Mouse (Mus musculus) midbrain, embryonic 10.5 days (tissue): ENCODE measurements around the gene Scaf4. TPM values are rescaled to one million over a fixed set of nuclear protein-coding genes. Genes with fewer than 3 reads are reported as not detected.

Experiments
- DNase-seq: peaks from one replicate; pipeline ENCODE4 v3.0.0-alpha.2; 2017; ENCODE audit warnings: low spot score
- H3K27ac ChIP-seq: fragments of 300-500 bp; sonication (generic); replicated peaks from 2 replicates; pipeline ENCODE4 v1.5.1; 2016; ENCODE audit warnings: mild to moderate bottlenecking
- H3K27me3 ChIP-seq: fragments of 300-500 bp; sonication (generic); 2 replicates; pipeline ENCODE4 v1.6.1; 2016; ENCODE audit warnings: low read depth, mild to moderate bottlenecking; ENCODE audit not compliant: poor library complexity, severe bottlenecking
- H3K36me3 ChIP-seq: fragments of 300-500 bp; sonication (generic); 2 replicates; pipeline ENCODE4 v1.6.1; 2016; ENCODE audit warnings: mild to moderate bottlenecking, moderate library complexity
- H3K4me1 ChIP-seq: fragments of 300-500 bp; sonication (generic); 2 replicates; pipeline ENCODE4 v1.6.1; 2016
- H3K4me3 ChIP-seq: fragments of 300-500 bp; sonication (generic); 2 replicates; pipeline ENCODE4 v1.5.1; 2016; ENCODE audit warnings: mild to moderate bottlenecking, moderate library complexity
- H3K9me3 ChIP-seq: fragments of 300-500 bp; sonication (generic); replicated peaks from 2 replicates; pipeline ENCODE4 v1.6.1; 2016; ENCODE audit warnings: mild to moderate bottlenecking
- WGBS: fragments of 180-500 bp; shearing (Covaris S2); methylation state at CpG from one replicate; pipeline ENCODE4 v1.1.7; 2016; 5-methylcytosine and 5-hydroxymethylcytosine counted together
- polyA plus RNA-seq: library from polyadenylated mRNA; unstranded; fragments of >200 nt; fragmentation: Nextera tagmentation; extraction: Ambion mirVana; gene quantifications from 2 replicates; pipeline ENCODE4 v1.2.1, GENCODE M21; 2016

Gene Scaf4
- polyA plus RNA-seq, result 34.6 and 35.7 TPM in 2 replicates

GRCm38 (mm10) chr16:90283905-90284891, at the start of gene Scaf4:
Gene Scaf4 (minus strand): TSS chr16:90284503.
- peak; percentile 96 for DNase-seq
- Histone ChIP-seq H3K4me3 (peak within 1 kb of the TSS; percentile 100), H3K9me3 (no peaks in the 10 kb centered on the region), H3K4me1 (peaks cover 51% of the 10 kb centered on the region), H3K27ac (peak within 1 kb of the TSS; percentile 99), H3K27me3 (no peaks in the 10 kb centered on the region), H3K36me3 (peaks cover 6% of the 10 kb centered on the region; the same call in 1 of the 2 replicates)
- under 1% methylated on average over 117 of the region's 123 CpGs for WGBS

DNA sequence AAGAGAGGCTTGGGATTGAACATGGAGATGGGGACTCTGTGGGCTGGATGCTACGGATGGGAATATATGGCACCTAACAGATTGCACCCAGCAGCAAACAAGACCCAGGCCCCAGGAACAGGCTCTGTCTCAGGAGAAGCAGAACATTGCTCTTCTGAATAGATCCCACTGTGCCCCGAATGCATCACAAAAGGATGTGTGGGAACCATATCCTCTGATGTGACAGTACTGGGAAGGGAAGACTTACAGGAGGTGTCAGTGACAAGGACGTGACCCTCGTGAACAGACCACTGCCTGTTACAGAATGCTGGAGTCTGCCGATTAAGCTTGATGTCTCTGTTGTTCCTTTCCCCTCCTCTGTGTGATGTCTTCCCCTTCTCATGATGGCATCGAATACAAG, 48.2 kb upstream of the Scaf4 start:
- no peak overlapping the region for H3K4me3 ChIP-seq
- H3K27ac ChIP-seq, result no peak overlapping the region
- no peaks in the 10 kb centered on the region for H3K36me3 ChIP-seq
- no peaks in the 10 kb centered on the region for H3K27me3 ChIP-seq
- H3K4me1 ChIP-seq, result no peaks in the 10 kb centered on the region
- DNase-seq, result no peak
- WGBS, result 76% methylated on average over 6 of the region's 6 CpGs
- H3K9me3 ChIP-seq, result no peaks in the 10 kb centered on the region

DNA sequence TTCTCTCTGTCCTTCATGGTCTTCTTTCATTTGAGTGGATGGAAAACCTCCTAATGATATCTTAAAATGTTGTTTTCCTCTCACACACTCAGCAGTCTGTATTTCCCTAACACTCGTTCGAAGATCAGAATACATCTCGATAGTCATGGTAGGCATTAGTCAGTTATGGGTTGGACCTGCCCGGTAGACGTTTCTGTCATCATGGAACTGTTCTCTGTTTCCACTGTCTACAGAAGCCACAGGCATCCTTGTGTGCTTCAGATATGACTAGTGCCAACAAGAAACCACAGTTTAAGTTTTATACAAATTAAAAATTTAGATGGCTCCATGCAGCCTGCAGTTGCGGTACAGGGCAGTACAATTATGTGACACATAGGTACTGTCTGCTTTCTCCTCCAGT, 46.7 kb upstream of the Scaf4 start:
- H3K4me3 ChIP-seq, result no peak overlapping the region
- 90% methylated on average over 6 of the region's 6 CpGs for WGBS

GRCm38 (mm10) chr16:90329511-90329910, 45.2 kb upstream of the Scaf4 start:
- no peaks in the 10 kb centered on the region for H3K4me1 ChIP-seq
- no peaks in the 10 kb centered on the region for H3K27me3 ChIP-seq
- no peak overlapping the region for H3K4me3 ChIP-seq
- no peak overlapping the region for H3K27ac ChIP-seq
- no peaks in the 10 kb centered on the region for H3K36me3 ChIP-seq
- no peak for DNase-seq
- no peaks in the 10 kb centered on the region for H3K9me3 ChIP-seq
- WGBS, result 86% methylated on average over 8 of the region's 8 CpGs

More for the DNA sequence above, 46.7 kb upstream of the Scaf4 start:
- no peak for DNase-seq
- H3K4me1 ChIP-seq, result no peaks in the 10 kb centered on the region
- no peaks in the 10 kb centered on the region for H3K36me3 ChIP-seq
- no peaks in the 10 kb centered on the region for H3K27me3 ChIP-seq
- no peaks in the 10 kb centered on the region for H3K9me3 ChIP-seq
- no peak overlapping the region for H3K27ac ChIP-seq

DNA sequence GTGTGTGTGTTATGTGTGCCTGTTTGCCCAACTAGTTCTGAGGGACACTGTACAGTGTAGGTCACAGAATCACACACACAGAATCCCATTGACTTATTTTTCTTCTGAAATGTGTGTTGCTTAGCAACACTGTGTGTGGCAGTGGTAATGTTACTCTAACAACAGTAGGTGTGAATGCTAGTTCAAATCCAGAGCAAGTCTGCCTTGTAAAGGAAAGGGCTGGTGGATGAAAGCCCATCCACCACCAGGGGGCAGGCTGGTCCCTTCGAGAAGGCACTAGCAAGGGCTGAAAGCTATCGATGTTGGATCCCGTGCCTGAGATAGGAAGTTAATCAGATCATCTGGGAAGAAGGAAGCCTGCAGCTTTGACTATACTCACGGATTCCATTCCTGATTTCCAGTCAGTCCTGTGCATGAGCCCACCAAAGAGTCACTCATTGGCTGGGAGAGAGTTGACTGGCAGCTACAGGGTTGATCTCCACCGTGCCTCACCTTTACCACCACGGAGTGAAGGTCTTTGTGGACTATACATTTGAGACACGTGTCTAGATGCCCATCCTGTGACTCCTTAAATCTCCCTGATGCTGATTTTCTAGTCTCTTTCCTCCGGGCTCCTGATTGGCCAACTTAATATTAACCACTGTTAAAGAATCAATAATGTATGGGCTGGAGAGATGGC, 38.7 kb upstream of the Scaf4 start:
- Histone ChIP-seq H3K4me3 (no peak overlapping the region), H3K4me1 (no peaks in the 10 kb centered on the region), H3K36me3 (no peaks in the 10 kb centered on the region), H3K27ac (no peak overlapping the region), H3K9me3 (no peaks in the 10 kb centered on the region), H3K27me3 (no peaks in the 10 kb centered on the region)
- 27% methylated on average over 8 of the region's 8 CpGs for WGBS
- peak; percentile 81 for DNase-seq

DNA sequence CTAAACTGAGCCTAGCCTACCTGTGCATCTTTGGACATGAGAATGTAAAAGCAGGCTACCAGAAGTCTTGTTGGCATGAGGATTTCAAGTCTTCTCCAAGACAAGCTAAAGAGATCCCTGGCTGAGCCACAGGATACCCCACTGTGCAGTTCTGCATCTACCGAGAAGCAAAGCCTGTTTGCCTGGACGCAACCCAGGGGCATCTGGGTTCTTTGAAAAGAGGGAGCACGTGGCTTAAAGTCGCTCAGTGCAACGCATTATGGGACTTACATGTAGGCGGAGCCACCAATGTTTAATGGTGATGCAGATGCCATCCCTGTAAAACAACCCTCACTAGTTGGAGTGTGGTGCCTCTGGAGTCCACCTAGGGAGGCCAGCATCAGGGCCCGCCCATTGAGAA, 35.0 kb upstream of the Scaf4 start:
- no peak for DNase-seq
- H3K4me1 ChIP-seq, result no peaks in the 10 kb centered on the region
- H3K27ac ChIP-seq, result no peak overlapping the region
- H3K9me3 ChIP-seq, result no peaks in the 10 kb centered on the region
- H3K4me3 ChIP-seq, result no peak overlapping the region
- WGBS, result 77% methylated on average over 7 of the region's 7 CpGs
- no peaks in the 10 kb centered on the region for H3K36me3 ChIP-seq
- no peaks in the 10 kb centered on the region for H3K27me3 ChIP-seq

GRCm38 (mm10) chr16:90318372-90318926, 34.1 kb upstream of the Scaf4 start:
- no peaks in the 10 kb centered on the region for H3K36me3 ChIP-seq
- DNase-seq, result no peak
- H3K4me3 ChIP-seq, result no peak overlapping the region
- H3K4me1 ChIP-seq, result no peaks in the 10 kb centered on the region
- 82% methylated on average over 12 of the region's 12 CpGs for WGBS
- no peaks in the 10 kb centered on the region for H3K9me3 ChIP-seq
- no peak overlapping the region for H3K27ac ChIP-seq
- H3K27me3 ChIP-seq, result no peaks in the 10 kb centered on the region

DNA sequence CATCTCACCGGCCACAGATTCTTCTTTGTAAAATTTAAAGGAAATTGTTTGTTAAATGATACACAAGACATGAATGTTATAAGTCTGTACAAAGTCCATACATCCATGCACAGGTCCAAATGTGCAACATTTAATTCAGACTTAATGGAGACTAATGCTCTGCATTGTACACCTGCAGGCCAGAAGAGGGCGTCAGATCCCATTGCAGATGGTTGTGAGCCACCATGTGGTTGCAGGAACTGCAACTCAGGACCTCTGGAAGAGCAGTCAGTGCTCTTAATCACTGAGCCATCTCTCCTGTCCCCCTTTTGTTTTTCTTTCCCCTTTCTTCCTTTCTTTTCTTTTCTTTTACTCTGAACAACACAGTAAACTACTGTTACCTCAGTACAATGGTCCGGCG, 33.5 kb upstream of the Scaf4 start:
- DNase-seq, result no peak
- no peak overlapping the region for H3K4me3 ChIP-seq
- 76% methylated on average over 4 of the region's 4 CpGs for WGBS

GRCm38 (mm10) chr16:90315881-90316280, 31.6 kb upstream of the Scaf4 start:
- Histone ChIP-seq H3K4me3 (no peak overlapping the region), H3K4me1 (no peaks in the 10 kb centered on the region), H3K27ac (no peak overlapping the region), H3K9me3 (no peaks in the 10 kb centered on the region), H3K36me3 (no peaks in the 10 kb centered on the region), H3K27me3 (no peaks in the 10 kb centered on the region)
- DNase-seq, result no peak
- WGBS, result 83% methylated on average over 4 of the region's 4 CpGs

More for the DNA sequence above, 33.5 kb upstream of the Scaf4 start:
- no peaks in the 10 kb centered on the region for H3K27me3 ChIP-seq
- no peaks in the 10 kb centered on the region for H3K4me1 ChIP-seq
- H3K9me3 ChIP-seq, result no peaks in the 10 kb centered on the region
- no peak overlapping the region for H3K27ac ChIP-seq
- no peaks in the 10 kb centered on the region for H3K36me3 ChIP-seq

DNA sequence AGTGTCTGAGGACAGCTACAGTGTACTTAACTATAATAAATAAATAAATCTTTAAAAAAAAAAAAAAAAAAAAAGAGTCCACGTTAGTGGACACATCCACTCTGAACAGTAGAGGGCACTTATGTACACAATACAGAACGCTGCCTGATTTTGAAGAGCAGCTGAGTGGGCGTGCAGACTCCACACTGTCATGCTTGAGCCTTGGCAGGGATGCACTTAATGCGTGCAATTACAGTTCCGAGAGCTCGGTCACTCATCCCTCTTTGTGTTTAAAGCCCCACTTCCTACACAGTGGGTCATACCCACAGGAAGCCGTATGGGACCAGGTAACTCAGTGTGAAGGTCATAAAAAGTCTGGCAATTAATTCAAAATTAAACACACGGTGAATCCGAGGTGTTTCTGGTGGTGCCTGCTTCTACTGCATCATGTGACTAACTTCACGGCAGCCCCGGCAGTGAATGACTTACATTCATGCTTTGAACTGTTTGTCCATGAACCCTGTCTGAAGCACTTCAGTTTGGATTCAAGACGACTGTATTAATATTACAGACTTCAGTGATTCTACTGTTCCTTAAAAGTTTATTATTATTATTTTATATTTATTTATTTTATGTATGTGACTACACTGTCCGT, 28.3 kb upstream of the Scaf4 start:
- Histone ChIP-seq H3K4me3 (no peak overlapping the region), H3K36me3 (no peaks in the 10 kb centered on the region), H3K27ac (no peak overlapping the region), H3K4me1 (no peaks in the 10 kb centered on the region), H3K27me3 (no peaks in the 10 kb centered on the region), H3K9me3 (no peaks in the 10 kb centered on the region)
- 88% methylated on average over 13 of the region's 13 CpGs for WGBS
- no peak for DNase-seq

GRCm38 (mm10) chr16:90310488-90311135, 26.3 kb upstream of the Scaf4 start:
- Histone ChIP-seq H3K4me1 (no peaks in the 10 kb centered on the region), H3K9me3 (no peaks in the 10 kb centered on the region), H3K4me3 (no peak overlapping the region), H3K27me3 (no peaks in the 10 kb centered on the region), H3K27ac (no peak overlapping the region), H3K36me3 (no peaks in the 10 kb centered on the region)
- WGBS, result 83% methylated on average over 11 of the region's 11 CpGs
- no peak for DNase-seq

GRCm38 (mm10) chr16:90309784-90310183, 25.5 kb upstream of the Scaf4 start:
- Histone ChIP-seq H3K27me3 (no peaks in the 10 kb centered on the region), H3K27ac (no peak overlapping the region), H3K36me3 (no peaks in the 10 kb centered on the region), H3K4me3 (no peak overlapping the region), H3K4me1 (no peaks in the 10 kb centered on the region), H3K9me3 (no peaks in the 10 kb centered on the region)
- WGBS, result 53% methylated on average over 3 of the region's 3 CpGs
- DNase-seq, result no peak
